Mouse (Mus musculus): ENCODE data around the gene Gm17657.
"Not testable (repeated sequence)": the region's sequence is repeated elsewhere in the genome, so short reads cannot be mapped to it uniquely, and the experiment has no call there.

Gene Gm17657

DNA sequence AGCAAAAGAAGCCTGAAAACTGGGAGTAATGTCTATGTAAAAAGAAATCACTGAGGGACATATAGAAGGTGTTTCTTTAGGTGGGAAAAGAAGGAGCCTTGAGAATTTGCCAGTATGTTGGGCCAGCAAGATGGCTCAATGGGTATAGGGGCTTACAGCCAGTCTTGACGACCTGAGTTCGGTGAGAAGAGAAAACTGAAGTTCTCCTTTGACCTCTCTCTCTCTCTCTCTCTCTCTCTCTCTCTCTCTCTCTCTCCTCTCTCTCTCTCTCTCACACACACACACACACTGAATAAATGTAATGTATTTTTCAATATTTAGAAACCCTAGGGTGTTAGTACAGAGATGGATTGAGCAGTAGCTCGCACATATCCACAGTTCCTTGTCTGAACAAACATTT, 944 bp downstream of the Gm17657 start:
- intact Hi-C loops (cut with DNase I) = no loop called here

DNA sequence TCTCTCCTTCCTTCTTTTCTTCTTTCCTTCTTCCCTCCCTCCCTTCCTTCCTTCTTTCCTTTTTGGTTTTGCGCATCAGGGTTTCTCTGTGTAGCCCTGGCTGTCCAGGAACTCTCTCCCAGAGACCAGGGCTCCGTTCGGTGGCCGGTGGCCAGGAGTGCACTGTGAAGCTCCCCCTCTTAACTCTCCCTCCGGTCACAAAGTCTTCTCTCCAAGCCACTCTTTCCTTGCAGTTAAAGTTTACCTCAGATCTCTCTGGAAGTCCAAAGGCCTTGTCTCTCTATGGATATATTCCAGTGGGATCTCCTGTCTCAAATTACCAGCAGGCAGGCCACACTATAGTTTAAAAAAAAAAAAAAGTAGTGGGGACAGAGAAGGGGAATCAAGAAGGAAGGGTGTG, 4.2 kb downstream of the Gm17657 start:
- intact Hi-C loops (cut with DNase I) = no loop called here

DNA sequence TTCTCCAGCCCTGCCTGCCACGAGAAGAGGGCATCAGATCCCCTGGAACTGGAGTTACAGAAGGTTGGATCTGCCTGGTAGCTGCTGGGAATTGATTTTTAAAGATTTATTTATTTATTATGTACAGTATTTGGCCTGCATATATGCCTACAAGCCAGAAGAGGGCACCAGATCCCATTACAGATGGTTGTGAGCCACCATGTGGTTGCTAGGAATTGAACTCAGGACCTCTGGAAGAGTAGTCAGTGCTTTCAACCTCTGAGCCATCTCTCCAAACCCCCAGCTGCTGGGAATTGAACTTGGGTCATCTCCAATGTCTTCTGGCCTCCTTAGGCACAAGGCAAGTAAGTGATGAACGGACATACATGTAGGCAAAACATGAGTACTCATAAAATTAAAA, 5.4 kb downstream of the Gm17657 start:
- intact Hi-C loops (cut with DNase I) = no loop called here

DNA sequence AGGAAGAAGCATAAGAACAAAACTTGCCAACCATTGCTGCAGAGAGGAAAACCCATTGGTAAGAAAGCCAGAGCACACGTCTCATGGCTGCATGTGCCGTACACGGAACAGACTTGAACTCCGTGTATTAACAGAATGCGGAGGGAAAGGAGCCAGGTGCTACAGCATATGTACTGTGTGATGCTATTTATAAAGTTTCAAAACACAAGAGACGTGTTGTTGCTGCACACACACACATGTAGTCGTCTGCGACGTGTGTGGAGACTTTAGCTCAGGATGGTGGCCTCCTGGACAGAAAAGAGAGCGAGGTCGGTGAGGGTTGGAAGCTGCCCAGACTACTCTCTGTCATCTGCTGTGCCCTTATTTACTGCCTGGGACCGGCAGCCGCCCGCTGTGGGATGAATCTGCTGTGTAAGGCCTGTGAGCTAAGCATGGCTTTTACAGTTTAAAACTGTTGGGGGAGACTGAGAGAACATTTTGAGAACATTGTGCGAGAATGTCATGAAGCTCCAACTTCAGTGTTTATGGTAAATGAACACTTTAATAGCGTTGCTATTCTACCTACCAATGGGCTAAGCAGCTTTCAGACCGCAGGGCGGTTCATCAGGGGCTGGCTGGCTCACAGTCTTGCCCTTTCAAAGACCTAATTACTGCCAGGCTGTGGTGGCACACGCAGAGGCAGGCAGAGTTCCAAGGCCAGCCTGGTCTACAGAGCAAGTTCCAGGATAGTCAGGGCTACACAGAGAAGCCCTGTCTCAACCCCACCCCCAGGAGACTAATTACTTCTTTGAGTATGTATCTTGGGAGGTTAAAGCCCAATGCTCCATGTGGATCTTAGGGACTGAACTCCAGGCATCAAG, 6.4 kb downstream of the Gm17657 start:
- intact Hi-C loops (cut with DNase I) = no loop called here

DNA sequence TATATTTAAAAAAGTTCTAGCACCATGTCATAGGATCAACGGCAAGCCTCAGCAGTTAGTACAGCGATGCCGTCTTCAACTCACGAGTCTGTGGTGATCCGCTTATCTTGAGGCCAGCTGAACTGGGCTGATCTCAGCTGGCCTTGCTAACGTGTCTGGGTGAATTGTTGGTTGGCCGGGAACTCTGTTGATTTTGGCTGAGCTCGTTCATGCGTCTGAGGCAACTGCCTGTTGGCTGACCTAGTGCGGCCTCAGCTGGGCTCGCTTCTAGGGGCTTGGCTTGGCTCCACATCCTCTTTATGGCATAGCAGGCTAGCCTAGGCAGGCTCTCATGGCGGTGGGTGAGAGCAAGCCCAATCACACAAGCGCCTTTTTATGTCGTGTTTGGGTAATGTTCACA, 8.0 kb downstream of the Gm17657 start:
- intact Hi-C loops (cut with DNase I) = no loop called here

DNA sequence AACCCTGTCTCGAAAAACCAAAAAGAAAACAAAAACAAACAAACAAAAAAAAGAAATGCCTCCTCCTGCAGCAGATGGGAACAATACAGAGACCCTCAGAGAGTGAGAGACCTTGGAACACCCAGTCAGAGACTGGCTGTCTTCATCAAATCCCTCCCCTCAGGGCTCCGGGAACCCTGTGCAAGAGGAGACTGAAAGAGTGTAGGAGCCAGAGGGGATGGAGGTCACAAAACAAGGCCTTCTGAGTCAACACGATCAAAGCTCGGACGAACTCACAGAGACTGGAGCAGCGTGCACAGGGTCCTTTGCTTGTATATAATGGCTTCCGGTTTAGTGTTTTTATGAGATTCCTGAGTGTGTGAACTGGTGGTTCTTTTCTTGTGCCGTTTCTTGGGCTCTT, 9.0 kb downstream of the Gm17657 start:
- intact Hi-C loops (cut with DNase I) = no loop called here

DNA sequence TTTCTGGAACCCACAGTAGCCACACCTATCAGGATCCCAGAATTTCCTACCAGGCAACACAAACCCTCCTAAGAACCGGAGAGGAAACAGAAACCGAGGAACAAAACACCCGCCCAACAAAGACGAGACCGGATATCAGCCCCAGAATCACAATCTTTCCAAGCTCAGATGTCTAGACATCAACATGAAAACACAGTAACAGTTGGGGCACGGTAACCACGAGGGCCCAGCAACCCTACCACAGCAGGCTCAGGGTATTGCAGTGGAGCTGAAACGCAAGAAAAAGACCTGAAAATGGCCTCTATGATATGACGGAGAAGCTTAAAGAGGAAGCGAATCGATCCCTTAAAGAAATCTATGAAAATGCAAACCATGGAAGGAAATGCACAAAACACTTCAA, 15.6 kb downstream of the Gm17657 start:
- intact Hi-C loops (cut with DNase I) = no loop called here

DNA sequence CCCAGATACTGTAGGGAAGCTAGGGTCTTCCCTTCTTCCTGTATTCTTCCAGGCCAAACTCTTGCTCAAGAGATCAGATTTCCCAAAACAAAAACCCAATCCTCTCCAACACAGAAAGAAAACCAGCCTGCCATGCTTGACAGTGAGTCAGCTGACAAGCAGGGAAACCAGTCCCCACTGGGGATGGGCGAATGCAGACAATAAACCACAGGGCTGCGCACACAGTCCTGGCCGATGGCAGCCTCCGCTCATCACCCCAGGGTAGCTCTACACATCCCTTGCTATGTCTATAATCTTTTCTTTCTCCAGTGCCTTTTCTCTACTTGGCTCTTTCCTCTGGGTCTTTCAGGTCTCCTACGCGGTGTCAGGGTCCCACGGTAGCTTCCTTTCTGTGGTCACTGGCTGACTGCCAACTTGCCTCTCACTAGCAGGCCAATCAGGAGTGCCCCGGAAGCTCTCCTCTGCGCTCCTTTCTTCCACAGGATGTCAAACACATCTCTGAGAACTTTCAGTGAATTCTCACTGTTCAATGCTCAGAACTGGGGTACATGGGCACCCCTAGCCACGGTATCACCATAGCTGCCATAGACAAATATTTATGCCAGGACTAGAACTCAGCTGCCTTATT, 17.6 kb downstream of the Gm17657 start:
- intact Hi-C loops (cut with DNase I) = no loop called here

DNA sequence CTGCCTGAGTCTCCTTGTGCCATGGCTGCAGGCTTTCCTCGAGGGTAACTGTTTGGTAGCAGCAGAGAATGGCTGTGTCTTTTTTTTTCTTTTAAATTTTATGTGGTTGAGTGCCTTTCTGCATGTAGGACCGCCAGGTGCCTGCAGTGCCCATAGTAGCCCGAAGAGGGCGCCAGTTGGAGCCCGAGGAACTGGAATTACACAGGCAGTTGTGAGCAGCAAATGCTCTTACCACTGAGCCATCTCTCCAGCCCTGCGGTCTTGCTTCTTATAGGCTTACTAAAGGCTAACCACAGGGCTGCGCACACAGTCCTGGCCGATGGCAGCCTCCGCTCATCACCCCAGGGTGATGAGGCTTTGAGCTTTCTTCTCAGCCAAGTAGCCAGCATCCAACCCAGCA, 18.2 kb downstream of the Gm17657 start:
- intact Hi-C loops (cut with DNase I) = no loop called here

DNA sequence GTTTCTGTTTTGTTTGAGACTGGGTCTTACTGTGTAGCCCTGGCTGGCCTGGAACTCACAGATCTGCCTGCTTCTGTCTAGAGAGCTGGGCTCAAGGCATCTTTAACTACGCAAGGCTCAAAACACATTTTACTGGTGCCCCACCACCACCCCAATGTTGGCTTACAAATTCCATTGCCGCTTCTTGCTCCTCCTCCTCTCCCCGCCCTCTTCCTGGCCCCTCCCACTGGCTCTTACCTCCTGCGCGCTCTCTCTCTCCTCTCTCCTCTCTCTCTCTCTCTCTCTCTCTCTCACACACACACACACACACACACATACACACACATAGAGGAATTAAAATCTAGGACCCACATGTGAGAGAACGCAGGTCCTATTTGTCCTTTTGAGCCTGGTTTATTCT, 18.9 kb downstream of the Gm17657 start:
- intact Hi-C loops (cut with DNase I) = no loop called here

DNA sequence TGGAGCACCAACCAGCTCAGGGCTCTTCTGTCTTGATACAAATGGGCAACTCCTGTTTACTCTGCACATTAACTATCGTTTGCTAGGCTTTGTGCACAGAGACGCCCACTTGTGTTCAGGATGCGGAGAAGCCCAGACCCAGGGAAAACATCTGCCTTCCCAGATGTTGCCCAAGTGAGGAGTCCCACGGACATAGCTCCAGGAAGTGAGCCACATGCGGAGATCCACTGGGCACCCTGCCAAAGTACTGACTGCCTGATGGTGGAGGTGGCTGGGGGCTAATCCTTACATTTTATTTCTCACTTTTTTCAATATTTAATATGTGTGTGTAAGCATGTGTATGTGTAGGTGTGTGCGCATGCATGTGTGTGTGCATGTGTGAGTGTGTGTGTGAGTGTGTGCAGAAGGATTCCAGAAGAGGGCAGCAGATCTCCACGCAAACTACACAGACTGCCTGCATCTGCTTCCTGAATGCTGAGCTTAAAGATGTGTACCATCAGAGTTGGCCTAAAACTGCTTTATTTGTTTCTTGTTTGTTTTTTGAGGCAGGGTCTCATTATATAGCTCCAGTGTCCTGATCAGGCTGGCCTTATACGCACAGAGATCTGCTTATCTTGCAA, 20.8 kb downstream of the Gm17657 start:
- intact Hi-C loops (cut with DNase I) = no loop called here

DNA sequence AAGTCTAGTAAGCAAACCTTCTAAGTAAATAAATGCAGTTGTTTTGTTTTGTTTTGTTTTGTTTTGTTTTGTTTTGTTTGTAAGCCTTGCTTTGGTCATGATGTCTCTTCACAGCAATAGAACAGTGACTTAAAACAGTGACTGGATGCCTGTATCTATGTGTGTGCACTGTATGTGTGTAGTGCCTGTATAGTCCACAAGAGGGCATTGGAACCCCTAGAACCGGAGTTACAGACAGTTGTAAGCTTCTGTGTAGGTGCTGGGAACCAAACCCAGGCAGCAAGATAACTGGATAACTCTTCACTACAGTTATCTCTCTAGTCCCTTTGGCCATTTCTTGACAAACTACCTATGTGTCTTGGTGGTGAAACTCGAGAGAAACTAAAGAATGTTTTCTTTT, 23.8 kb downstream of the Gm17657 start:
- intact Hi-C loops (cut with DNase I) = no loop called here

DNA sequence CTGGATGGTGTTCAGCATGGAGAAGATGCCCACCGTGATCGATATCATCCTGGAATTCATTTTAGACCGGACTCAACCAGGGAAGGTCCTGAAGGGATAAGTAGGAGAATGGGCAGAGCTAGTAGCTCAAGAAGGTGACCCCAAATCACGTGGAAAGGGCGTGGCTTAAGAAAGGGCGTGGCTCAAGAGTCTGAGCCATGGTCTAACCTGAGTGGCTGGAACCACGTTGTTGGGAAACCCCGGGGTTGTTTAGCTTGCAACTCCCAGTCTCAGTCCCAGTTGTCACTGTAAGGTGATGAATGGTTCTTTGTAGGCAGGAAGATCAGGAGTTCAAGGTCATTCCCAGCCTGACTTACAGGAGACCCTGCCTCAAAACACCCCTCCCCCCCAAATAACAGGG, 29.7 kb downstream of the Gm17657 start:
- intact Hi-C loops (cut with DNase I) = no loop called here

DNA sequence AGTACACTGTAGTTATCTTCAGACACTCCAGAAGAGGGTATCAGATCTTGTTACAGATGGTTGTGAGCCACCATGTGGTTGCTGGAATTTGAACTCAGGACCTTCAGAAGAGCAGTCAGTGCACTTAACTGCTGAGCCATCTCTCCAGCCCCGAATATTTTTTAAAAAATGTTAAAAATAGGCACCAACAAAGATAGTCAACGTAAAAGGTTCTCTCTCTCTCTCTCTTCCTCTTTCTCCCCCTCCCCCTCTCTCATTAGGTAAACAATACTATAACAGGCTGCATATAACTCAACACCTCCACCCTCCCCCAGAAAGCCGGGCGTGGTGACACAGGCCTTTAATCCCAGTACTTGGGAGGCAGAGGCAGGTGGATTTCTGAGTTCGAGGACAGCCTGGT, 30.8 kb downstream of the Gm17657 start:
- intact Hi-C loops (cut with DNase I) = not testable (repeated sequence)

DNA sequence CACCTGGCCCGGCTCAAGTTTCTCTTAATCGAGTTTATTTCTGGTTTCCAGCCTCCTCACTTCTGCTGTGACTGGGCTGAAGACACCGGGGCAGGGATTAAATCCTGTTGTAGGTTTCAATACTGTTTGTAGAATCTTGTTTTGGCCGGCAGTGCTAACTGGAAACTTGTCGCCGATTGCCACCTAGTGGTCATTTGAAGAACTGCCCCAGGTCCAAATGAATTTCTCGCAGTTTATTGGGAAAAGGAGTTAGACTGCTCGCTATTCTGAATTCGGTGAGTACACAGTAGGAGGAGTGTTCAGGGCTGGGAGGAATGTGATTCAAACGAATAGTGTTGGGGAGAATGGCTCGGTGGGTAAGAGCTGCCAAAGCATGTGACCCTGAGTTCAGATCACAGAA, 35.0 kb downstream of the Gm17657 start:
- intact Hi-C loops (cut with DNase I) = loop anchor here (1.0 to 5.0 kb wide), 3 partner anchors 117 to 247 kb away; partner anchors contain the start of gene BC004004

DNA sequence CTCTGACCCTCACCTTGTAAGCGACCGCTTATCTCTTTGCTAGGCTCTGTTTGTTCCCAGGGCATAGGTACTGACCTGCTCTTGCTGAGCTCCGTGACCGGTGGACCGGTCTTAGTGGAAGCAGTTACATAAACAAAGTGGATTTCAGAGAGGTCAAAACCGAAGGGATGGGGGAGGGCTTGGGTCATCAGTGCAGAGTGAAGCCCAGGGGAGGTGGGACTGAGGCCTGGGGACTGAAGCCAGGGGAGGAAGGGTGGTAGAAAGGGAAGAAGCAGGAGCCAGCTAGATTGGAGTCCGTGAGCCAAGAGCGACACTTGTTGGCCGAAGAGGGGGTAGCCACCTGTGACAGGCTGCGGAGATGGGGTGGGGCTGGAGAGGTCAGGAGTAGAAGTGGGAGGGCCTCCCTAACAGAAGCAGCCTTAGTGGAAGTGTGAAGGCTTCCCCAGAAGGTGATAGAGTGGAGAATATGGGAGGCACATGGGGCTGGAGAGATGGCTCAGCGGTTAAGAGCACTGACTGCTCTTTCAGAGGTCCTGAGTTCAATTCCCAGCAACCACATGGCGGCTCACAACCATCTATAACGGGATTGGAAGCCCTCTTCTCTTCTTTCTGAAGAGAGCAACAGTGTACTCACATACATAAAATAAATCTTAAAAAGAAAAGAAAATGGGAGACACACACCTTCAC, 36.3 kb downstream of the Gm17657 start:
- intact Hi-C loops (cut with DNase I) = loop anchor here (5.0 kb wide), 2 partner anchors 116 to 246 kb away; partner anchors contain the start of gene BC004004

DNA sequence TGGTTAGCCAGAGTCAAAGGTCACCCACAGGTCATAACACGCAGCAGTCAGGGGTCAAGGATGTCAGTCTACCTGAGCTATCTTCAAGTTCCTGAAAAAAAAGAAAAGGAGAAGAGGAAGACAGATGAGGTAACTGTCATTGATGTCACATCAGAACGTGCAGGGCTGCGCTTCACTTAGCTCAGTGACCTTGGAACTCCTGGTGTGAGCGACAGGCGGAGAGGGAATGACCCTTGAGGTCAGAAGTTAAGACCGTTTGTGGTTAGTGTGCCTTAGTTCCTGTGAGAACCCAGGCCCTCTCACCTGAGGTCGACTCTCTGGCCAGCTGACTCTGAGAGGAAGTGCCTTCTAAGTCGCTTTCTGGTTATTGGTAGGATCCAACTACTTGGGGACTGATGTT, 38.7 kb downstream of the Gm17657 start:
- intact Hi-C loops (cut with DNase I) = loop anchor here (5.0 kb wide), 2 partner anchors 113 to 243 kb away; partner anchors contain the start of gene BC004004

DNA sequence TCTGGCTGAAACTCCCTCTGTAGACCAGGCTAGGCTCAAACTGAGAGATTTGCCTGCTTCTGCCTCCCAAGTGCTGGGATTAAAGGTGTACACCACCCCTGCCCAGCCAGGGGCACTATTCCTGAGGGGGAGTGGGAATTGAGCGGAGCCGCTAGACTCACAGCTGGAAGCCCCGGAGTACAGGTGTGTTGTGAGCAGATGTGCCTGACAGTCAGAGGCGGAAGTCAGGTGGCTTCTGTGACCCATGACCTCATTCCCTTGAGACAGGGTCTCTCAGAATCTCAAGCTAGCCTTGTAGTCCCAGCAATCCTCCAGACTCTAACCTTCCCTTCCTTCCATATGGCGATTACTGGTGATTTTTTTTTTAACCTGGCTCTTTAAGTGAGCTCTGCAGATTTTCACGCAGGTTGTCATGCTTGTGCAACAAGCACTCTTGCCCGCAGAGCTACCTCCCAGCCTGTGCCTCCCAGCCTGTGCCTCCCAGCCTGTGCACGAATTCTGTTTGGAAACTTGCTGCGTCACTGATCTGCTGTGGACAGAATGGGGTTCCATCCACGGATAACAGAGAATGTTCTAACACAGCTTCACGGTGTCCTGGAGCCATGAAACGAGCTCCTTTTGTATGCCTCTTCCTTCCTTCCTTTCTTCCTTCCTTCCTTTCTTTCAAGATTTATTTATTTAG, 40.4 kb downstream of the Gm17657 start:
- intact Hi-C loops (cut with DNase I) = no loop called here

DNA sequence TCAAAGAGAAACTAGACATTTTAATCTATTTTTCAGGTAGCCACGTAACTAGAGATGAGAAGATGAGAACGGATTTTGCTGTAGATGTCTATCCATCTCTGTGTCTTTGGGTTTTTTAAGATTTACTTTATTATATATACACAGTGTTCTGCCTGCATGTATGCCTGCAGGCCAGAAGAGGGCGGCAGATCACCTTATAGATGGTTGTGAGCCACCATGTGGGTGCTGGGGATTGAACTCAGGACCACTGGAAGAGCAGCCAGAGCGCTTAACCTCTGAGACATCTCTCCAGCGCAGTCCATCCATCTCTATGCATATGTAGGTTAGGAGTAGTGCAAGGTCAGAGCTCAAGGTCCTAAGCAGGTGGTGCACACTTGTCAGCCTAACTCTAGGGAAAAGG, 45.7 kb downstream of the Gm17657 start:
- intact Hi-C loops (cut with DNase I) = loop anchor here (5.0 kb wide), 1 partner anchor 326 kb away; no protein-coding TSS in a partner anchor

DNA sequence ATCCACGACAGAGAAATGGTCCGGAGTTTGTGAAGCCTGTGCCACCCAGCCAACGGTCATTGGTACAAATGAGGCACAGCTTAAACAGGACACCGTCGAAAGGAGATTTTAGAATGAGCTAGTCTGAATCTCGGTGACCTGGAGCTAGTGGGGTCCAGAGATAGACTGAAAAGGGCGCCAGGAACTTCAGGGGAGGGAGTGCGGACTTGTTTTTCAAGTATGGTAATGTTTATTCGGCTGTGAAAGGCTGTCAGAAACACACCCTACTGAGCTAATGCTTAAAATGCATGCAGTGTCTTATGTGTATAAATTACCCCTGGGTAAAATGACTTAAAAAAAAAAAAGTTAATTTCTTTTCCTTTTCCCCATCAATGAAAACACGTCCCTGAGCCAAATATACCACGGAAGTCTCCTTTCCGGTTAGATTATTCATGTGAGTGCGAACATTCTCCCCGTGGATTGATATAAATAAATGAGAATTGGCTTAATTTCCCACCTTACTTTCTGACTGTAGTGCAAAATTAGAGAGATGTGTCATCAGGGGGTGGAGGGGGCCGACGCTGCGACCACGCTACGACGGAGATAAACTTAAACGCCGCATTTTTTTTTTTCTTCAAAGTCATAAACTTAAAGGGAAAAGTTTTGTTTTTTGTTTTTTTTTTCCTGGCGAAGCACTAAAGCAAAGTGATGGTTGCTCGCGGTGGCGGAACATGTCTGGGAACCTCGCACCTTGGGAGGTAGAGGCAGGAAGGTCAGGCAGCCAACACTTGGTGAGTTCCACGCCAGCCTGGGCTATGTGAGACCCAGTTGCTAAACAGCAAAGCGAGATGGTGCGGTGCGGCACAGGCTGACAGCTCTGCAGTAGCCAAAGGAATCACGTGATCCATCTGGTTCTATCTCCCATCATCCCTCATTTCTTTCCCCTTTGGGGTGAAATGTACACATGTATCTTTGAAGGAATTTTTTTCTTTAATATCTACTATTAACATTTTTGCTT, 46.5 kb downstream of the Gm17657 start:
- intact Hi-C loops (cut with DNase I) = loop anchor here (5.0 kb wide), 1 partner anchor 326 kb away; no protein-coding TSS in a partner anchor
